Comparison of ENCODE assay signal across 30 mouse cellular contexts in genomic region chr13:101273321-101273720, GRCm38 (mm10).
A peak's percentile ranks its signal among the peaks of the same experiment; 100 is the strongest.
DNase-seq lines count a peak whose midpoint lies in the region; ATAC-seq lines count a peak whose summit lies in the region.
"Had no signal": no experiment of that assay in that cellular context is flagged by ENCODE, and none has a peak within 500 bp of the region (broad histone marks: within the 10 kb centered on the region; RNA-seq: fewer than 3 reads in every experiment).

No protein-coding gene starts in this region.

- H3K4me2 ChIP-seq in midbrain, embryonic 11.5 days, result no peak overlapping the region
- no peak overlapping the region for H3K4me2 ChIP-seq in midbrain, embryonic 16.5 days (ENCODE audit: low read length)
- H3K4me2 ChIP-seq: embryonic facial prominence, embryonic 15.5 days; intestine, embryonic 15.5 days; limb, embryonic 13.5 days; liver, embryonic 13.5 days; lung, embryonic 14.5 days; neural tube, embryonic 12.5 days; stomach, embryonic 15.5 days had no signal

- no peak overlapping the region for H3K27ac ChIP-seq in midbrain, embryonic 11.5 days (ENCODE audit: low read depth, low read length)
- H3K27ac ChIP-seq in midbrain, embryonic 16.5 days (ENCODE audit: low read length), result no peak overlapping the region
- H3K27ac ChIP-seq: embryonic facial prominence, embryonic 15.5 days; heart, embryonic 10.5 days; hindbrain, embryonic 10.5 days; intestine, embryonic 15.5 days; layer of hippocampus, adult 2 months; limb, embryonic 13.5 days; liver, embryonic 13.5 days; neural tube, embryonic 12.5 days; stomach, embryonic 15.5 days had no signal

- H3K4me3 ChIP-seq in midbrain, embryonic 11.5 days (ENCODE audit: low read depth, low read length), result no peak overlapping the region
- no peak overlapping the region for H3K4me3 ChIP-seq in midbrain, embryonic 16.5 days (ENCODE audit: low read depth, low read length)
- H3K4me3 ChIP-seq: embryonic facial prominence, embryonic 15.5 days; heart, embryonic 10.5 days; hindbrain, embryonic 10.5 days; intestine, embryonic 15.5 days; layer of hippocampus, adult 2 months; limb, embryonic 13.5 days; liver, embryonic 13.5 days; megakaryocyte, embryonic 14.5 days; neural tube, embryonic 12.5 days; stomach, embryonic 15.5 days had no signal

- H3K9ac ChIP-seq in midbrain, embryonic 11.5 days (ENCODE audit: low read length), result no peak overlapping the region
- no peak overlapping the region for H3K9ac ChIP-seq in midbrain, embryonic 16.5 days (ENCODE audit: low read depth, low read length)
- H3K9ac ChIP-seq: embryonic facial prominence, embryonic 15.5 days; intestine, embryonic 15.5 days; limb, embryonic 13.5 days; liver, embryonic 13.5 days; lung, embryonic 14.5 days; neural tube, embryonic 12.5 days; stomach, embryonic 15.5 days had no signal

- WGBS in midbrain, embryonic 11.5 days, result 93% methylated on average over 7 of the region's 7 CpGs
- WGBS in midbrain, embryonic 16.5 days, result 89% methylated on average over 7 of the region's 7 CpGs

- no peaks in the 10 kb centered on the region for H3K27me3 ChIP-seq in midbrain, embryonic 11.5 days (ENCODE audit: control insufficient read depth, insufficient read depth, low read length)
- H3K27me3 ChIP-seq in midbrain, embryonic 16.5 days (ENCODE audit: control insufficient read depth, insufficient read depth, low read depth, low read length), result no peaks in the 10 kb centered on the region
- H3K27me3 ChIP-seq: embryonic facial prominence, embryonic 15.5 days; intestine, embryonic 15.5 days; limb, embryonic 13.5 days; liver, embryonic 13.5 days; neural tube, embryonic 12.5 days; stomach, embryonic 15.5 days had no signal

- no peak for ATAC-seq in midbrain, embryonic 11.5 days (ENCODE audit: low FRiP score)
- ATAC-seq in midbrain, embryonic 16.5 days, result no peak
- no peak for ATAC-seq in CD4-positive, CD25-positive, alpha-beta regulatory T cell, adult 4 months
- ATAC-seq: forebrain, embryonic 16.5 days; hindbrain, embryonic 16.5 days; intestine, embryonic 15.5 days had no signal

- H3K9me3 ChIP-seq in midbrain, embryonic 11.5 days (ENCODE audit: control insufficient read depth, low read length), result no peaks in the 10 kb centered on the region
- no peaks in the 10 kb centered on the region for H3K9me3 ChIP-seq in midbrain, embryonic 16.5 days (replicated peaks; ENCODE audit: control insufficient read depth, low read length, poor library complexity, severe bottlenecking)
- H3K9me3 ChIP-seq: embryonic facial prominence, embryonic 15.5 days; heart, embryonic 10.5 days; hindbrain, embryonic 10.5 days; intestine, embryonic 15.5 days; limb, embryonic 13.5 days; liver, embryonic 13.5 days; megakaryocyte, embryonic 14.5 days; neural tube, embryonic 12.5 days; stomach, embryonic 15.5 days had no signal

- H3K36me3 ChIP-seq in midbrain, embryonic 11.5 days (ENCODE audit: control insufficient read depth, insufficient read depth, low read length), result no peaks in the 10 kb centered on the region
- H3K36me3 ChIP-seq in midbrain, embryonic 16.5 days (ENCODE audit: control insufficient read depth, insufficient read depth, low read length), result no peaks in the 10 kb centered on the region
- H3K36me3 ChIP-seq: embryonic facial prominence, embryonic 15.5 days; heart, embryonic 10.5 days; hindbrain, embryonic 10.5 days; intestine, embryonic 15.5 days; limb, embryonic 13.5 days; liver, embryonic 13.5 days; neural tube, embryonic 12.5 days; stomach, embryonic 15.5 days had no signal

- DNase-seq in adrenal gland, adult (ENCODE audit: inconsistent age in 2 of 2, low spot score in 1 of 2), result peak; percentile 77 to 89
- no peak for DNase-seq in adrenal gland, postnatal 4 days (ENCODE audit: low spot score in 2 of 2)
- peak; percentile 12 for DNase-seq in midbrain, embryonic 11.5 days (ENCODE audit: low spot score, missing footprints)
- peak; percentile 55 to 71 for DNase-seq in adrenal gland, postnatal 36 days
- DNase-seq in spleen, postnatal 14 days (ENCODE audit: low spot score in 2 of 2), result no peak
- DNase-seq: cerebellum, adult 11-12 months; cerebellum, postnatal 14 days; embryo, embryonic 11 days; gastrocnemius, postnatal 10 days; kidney, adult 8-10 months; kidney, postnatal 14 days; layer of hippocampus, postnatal 36 days; liver, embryonic 13.5 days; lung, embryonic 14.5 days; lung, postnatal 36 days; midbrain, embryonic 14.5 days; thymus, postnatal 25 days had no signal

- H3K4me1 ChIP-seq in midbrain, embryonic 11.5 days (ENCODE audit: control insufficient read depth, insufficient read depth, low read length), result no peaks in the 10 kb centered on the region
- no peaks in the 10 kb centered on the region for H3K4me1 ChIP-seq in midbrain, embryonic 16.5 days (ENCODE audit: control insufficient read depth, insufficient read depth, low read length)
- H3K4me1 ChIP-seq: heart, embryonic 10.5 days; hindbrain, embryonic 10.5 days; intestine, embryonic 15.5 days; liver, embryonic 13.5 days; megakaryocyte, embryonic 14.5 days; neural tube, embryonic 12.5 days; stomach, embryonic 15.5 days had no signal

Comparison
In these comparisons a context has a peak if more than half of its experiments do, and no peak if none do; other contexts are left out.
1. DNase-seq: peak in adrenal gland, adult (2 of 2), midbrain, embryonic 11.5 days (single experiment) and adrenal gland, postnatal 36 days (2 of 2); none in adrenal gland, postnatal 4 days (0 of 2) and spleen, postnatal 14 days (0 of 2).